Mouse (Mus musculus) lung, adult 2 months (tissue): ENCODE data around the gene Atp6v0d1.

Experiments used
- CTCF ChIP-seq: fragments of 200-500 bp; IDR thresholded peaks from 2 replicates; pipeline ENCODE4 v1.5.1; 2011; ENCODE audit warnings: mild to moderate bottlenecking, low read length, control low read depth; ENCODE audit not compliant: insufficient read depth
- POLR2A ChIP-seq: fragments of 200-500 bp; IDR thresholded peaks from 2 replicates; pipeline ENCODE4 v1.6.1; 2011; ENCODE audit warnings: low read depth, mild to moderate bottlenecking, control low read depth, low read length, borderline replicate concordance; ENCODE audit errors: extremely low read depth

- TF ChIP-seq POLR2A (peak; percentile 59; the same call in 1 of the 2 replicates), CTCF (no peak)
These were observed 47.2 kb upstream of the Atp6v0d1 start for GRCm38 (mm10) chr8:105613037-105613436.
